Mouse (Mus musculus) C2C12 (cell line): Measurements from ENCODE around the gene Zbtb44.

Source experiments
- CEBPB ChIP-seq: IDR thresholded peaks from one replicate; pipeline ENCODE4 v1.6.1; 2011; ENCODE audit warnings: low read depth, mild to moderate bottlenecking, control low read depth, moderate library complexity
- CTCF ChIP-seq: IDR thresholded peaks from one replicate; pipeline ENCODE4 v1.5.1; 2011; ENCODE audit not compliant: control insufficient read depth, insufficient read depth, insufficient read length
- FOSL1 ChIP-seq: IDR thresholded peaks from one replicate; pipeline ENCODE4 v1.8.0; 2011; ENCODE audit warnings: mild to moderate bottlenecking, low read length; ENCODE audit not compliant: poor library complexity, insufficient read depth, severe bottlenecking
- MAX ChIP-seq: IDR thresholded peaks from one replicate; pipeline ENCODE4 v1.6.1; 2011; ENCODE audit warnings: mild to moderate bottlenecking, control low read depth

- TF ChIP-seq CTCF (no peak), MAX (no peak), CEBPB (no peak), FOSL1 (no peak)
Measured at GRCm38 (mm10) chr9:31032546-31032945, 2.1 kb downstream of the Zbtb44 start.
